Mouse (Mus musculus) spleen, embryonic (tissue): ENCODE data around the gene Poln.

Experiments
- CTCF ChIA-PET: fragments of 350-600 bp; sonication (Branson Sonifier 250); formaldehyde crosslinking; loops from one replicate; lab custom pipeline; 2022; lab: Charles Lee

Gene Poln

DNA sequence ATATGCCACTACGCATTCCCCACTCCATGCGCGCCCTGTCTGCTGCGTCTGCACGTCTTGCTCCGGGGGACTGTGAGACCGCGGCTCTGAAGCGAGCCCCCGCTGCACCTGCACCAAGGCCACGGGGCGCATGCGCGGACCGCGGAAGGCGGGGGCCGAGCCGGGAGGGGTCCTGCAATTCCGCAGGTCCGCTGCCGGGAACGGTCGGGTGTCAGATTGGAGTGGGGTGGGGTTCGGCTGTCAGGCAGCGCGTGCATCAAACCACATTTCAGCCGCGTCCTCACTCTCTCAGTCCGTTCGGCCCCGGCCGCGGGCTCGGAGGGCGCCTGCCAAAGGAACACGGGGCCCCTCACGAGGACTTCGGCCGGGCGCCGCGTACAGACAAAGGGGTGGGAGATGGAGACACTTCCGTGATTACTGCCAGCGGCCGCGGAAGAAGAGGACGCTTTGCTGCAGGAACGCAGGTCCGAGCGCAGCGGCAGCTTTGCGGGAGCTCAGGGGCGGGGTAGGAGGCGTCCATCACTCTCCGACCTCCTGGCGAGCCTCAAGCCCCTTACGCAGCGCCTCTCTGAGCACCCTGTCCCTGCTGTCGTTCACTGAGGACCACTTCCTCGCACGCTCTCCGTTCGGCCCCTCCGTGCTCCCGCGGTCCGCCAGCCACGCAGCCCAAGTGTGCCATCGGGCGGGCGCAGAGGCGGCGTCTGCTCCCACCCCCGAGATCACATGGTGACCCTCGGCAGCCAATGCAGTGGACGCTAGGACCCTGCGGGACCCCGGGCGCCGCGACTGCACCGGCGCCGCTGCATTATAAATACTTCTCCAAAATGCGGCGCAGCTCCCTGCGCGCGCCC, 173.2 kb downstream of the Poln start, which contains the start of gene Nat8l:
Gene Nat8l, plus strand, starts transcription at position 142 of the 851 bp plus-strand sequence.
- CTCF ChIA-PET = no interaction called here

DNA sequence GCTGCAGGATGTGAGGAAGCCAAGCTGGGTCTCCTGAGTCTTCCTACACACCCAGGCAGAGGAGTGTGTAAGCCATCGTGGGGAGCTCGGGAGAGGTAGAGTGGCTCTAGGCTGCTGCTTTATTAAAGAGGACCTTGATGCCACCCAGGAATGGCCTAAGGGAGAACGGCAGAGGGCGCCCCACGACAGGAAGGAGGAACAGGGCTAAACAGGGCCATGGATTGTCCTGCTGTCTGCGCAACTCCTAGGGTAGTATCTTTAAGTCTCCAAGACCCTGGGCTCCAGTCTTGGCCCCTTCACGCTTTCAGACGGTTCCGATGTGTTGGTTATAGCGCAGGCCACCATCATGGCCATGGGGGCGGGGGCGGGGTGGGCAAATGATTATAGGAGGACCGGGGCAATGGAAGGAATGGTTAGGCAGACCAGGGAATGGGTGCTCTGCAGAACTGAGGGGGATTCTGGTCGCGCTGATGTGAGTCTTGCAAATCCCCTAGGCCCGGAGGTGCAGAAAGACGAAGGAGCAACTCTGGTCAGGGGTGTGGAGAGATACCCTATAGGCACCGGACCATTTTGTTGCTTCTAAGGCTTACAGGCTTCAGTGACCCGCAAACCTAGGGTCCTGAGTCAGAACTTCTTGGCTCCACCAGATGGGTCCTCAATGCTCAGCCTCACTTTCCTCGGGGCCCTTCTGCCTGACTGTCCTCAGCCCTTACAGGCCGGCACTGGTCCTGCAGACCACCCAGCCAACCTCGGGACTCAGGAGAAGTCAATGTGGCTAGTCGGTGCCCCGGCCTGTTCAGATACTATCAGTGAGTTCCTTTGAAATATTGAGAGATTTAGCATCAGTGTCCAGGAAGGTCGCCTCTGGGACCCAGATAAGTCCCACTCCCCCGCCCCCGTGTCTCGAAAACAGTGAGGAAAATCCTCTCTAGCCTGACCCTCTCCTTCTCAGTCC, 174.3 kb downstream of the Poln start:
- CTCF ChIA-PET = no interaction called here

DNA sequence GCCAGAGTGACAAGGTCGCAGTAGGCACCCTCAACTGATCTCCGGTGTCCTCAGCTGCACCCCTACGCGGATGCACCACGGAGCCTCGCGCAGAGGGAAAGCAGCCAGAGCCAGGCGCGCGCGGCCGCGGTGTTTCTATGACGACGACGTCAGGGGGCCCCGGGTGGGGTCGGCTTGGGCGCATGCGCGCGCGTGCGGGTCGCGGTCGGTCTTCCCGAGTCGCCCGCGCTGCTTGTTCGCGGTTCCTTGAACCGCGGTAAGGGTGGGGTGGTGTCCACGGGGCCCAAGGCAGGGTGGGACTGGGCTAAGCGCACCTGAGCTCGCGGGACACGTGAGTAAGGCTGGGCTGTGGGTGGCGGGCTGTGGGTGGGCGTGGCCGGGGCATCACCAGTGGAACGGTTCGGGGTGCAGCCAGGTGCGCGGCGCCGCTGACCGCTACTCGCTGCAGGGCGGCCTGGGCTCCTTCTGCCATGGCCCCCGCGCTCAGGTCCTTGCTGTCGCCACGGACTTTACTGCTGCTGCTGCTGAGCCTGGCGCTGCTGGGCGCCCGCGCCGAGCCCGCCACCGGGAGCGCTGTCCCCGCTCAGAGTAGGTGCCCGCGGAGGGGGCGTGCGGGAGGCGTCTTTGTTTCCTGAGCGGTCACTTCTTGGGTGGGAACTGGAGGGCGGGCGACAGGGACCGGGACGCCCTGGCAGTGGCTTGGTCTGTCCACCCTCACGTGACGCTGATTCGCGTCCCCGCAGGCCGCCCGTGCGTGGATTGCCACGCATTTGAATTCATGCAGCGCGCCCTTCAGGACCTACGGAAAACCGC, 185.7 kb downstream of the Poln start, which contains the start of gene Gm1673:
Gene Gm1673, plus strand, starts transcription at position 125 of the 813 bp plus-strand sequence.
- CTCF ChIA-PET = no interaction called here

DNA sequence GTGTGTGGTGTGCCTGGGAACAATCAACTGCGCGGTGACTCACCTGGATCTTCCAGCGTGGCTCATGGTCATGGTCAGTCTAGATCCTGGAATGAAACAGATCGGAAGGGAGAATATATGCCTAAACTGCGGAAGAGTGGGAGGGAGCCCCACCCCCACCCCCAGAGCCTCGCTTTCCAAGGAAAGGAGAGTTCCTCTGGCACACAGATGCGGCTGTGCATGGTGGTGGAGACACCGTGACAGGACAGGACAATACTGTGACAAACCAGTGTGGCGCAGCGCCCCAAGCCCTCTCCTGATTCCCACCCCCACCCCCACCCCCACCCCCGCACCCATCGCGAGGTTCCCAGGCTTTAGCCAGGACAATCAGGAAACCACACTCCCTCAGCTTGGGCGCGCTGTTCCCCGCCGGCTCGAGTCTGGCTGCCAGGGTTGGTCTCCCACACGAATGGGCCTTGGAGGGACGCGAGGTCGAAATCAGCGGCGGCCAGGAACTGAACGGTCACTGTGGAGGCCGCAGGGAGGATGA, 186.5 kb downstream of the Poln start:
- CTCF ChIA-PET = no interaction called here

DNA sequence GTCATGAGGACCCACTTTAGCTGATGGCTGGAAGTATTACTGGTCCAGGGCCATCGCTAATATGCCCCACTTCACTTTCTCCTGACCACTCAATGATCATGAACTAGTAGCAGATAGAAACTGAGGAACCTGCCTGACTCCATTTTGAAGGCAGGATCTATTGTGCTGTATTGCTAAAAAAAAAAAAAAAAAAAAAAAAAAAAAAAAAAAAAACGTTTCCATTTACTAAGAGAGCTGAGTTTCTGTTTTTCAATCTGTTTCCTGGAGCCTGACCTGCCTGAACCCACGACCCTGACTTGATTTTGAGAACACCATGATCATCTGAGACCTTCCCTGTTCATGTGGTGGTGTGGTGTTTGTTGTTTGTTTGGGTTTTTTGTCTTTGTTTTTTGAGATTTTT, 193.0 kb downstream of the Poln start:
- CTCF ChIA-PET = interaction anchor here (0.6 kb wide), 1 partner anchor 15 kb away, joined by 6 read pairs; no protein-coding TSS in a partner anchor

DNA sequence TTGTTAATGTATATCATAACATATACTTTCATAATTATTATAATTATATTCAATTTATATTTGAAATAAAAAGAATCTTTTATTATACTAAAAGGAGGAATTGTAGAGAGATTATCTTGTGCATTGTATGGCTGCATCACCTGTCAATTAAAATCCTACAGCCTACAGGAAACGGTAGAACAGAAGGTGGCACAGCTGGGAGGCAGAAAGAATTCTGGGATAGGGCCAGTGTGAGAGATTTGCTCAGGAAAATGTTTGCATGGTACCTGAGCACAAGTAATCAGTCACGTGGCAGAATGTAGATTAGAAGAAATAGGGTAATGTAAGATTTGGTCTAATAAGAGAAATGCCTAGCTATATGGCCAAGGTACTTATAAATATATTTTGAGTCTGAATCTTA, 194.5 kb downstream of the Poln start:
- CTCF ChIA-PET = no interaction called here

DNA sequence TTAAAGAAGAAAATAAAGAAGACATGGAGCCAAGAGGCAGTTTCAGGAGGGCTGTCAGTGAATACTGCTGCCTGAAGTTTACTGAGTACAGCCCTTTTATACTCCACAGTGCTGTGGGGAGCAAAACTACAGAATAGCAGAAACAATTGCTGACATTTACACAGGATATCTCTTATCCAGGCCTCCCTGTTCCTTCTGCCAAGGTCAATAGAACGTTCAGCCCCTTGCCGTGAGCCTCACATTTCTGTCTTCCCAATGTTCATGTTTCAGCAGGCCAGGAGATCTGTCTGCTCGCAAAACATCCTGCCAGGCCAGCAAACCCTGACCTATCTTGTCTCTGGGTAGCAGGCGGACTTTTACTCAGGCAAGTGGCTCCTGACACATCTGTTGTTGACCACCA, 209.9 kb downstream of the Poln start:
- CTCF ChIA-PET = no interaction called here
